Mouse (Mus musculus): ENCODE data around the gene Fkbp15.

- TF ChIP-seq CTCF (IDR thresholded peaks at IDR 0.05), result 0 out of 2 replicates have a peak, but pooled peaks have one; percentile 13
- TF ChIP-seq EP300 (IDR thresholded peaks at IDR 0.05), result no peak
These were observed 31.5 kb upstream of the Fkbp15 start for GRCm38 (mm10) chr4:62391892-62392291.

Measured in lung, postnatal 0 days (tissue).